Mouse (Mus musculus) frontal cortex, postnatal 25 days (tissue): Measurements from ENCODE around the gene Rhob.
A peak's percentile ranks its signal among the peaks of the same experiment; 100 is the strongest.

ENCODE experiments used
- DNase-seq, 2 experiments: peaks; one replicate each; pipeline ENCODE4 v3.0.0; 2022; ENCODE audit warnings: low spot score in 2 of 2

Gene Rhob

GRCm38 (mm10) chr12:8499871-8500596, at the start of gene Rhob:
Gene Rhob, minus strand, starts transcription at chr12:8500009.
- DNase-seq: peak; percentile 97 to 99

DNA sequence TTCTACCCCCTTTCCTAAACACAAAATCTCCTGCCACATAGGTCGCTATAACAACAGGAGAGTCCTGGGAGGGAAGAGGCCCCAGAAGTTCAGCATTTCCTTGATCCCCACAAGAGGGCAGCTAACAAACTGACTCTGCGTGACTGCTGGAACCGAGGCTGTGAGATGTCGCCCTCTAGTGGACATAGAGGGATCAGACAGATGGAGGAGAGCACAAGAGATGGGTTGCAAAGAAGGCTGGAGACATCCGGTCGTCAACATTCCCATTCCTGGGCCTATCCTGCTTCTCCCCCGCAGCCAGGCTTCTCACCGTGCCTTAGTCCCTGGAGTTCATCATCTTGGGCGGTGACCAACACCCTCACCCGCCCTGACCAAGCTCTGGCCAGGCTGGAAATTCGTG, 47.5 kb upstream of the Rhob start:
- DNase-seq: peak in 1 of 2 experiments; percentile 50

DNA sequence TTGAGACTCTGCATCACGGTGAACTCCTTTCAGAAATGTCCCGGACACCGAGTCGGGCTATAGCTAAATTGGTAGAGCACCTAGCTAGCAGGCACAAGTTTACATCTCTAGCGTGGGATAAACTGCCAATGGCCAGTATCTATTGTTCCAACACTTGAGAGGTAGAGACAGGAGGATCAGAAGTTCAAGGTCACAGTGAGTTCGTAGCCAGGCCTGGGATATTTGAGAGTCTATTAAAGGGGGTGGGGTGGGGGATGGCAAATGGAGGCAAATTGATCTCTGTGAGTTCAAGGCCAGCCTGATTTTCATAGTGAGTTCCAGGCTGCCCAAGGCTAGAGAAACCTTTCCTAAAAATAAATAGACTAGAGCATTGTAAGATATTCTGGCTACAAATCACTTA, 47.0 kb upstream of the Rhob start:
- no peak for DNase-seq

- peak in 1 of 2 experiments; percentile 21 for DNase-seq
These were observed 45.3 kb upstream of the Rhob start for GRCm38 (mm10) chr12:8545066-8545610.

- no peak for DNase-seq
These were observed 42.6 kb upstream of the Rhob start for GRCm38 (mm10) chr12:8542371-8542770.

GRCm38 (mm10) chr12:8539471-8539870, 39.7 kb upstream of the Rhob start:
- DNase-seq: no peak

DNA sequence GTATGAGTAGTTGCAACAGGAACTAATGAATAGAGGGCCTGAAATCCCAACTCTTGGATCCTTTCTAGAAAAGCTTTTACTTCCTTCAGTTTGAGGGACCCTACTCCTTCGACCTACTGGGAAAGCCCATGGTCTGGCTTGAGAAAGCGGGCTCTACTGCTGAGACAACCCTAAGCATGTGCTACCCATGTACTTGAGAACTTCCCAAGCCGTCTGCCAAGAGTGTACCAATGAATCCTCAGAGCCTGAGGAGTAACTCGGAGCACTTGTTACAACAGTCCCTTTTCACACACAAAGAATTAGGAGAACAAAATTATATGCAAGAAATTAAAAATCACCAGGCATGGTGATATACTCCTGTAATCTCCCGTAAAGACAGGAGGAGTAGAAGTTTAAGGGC, 37.5 kb upstream of the Rhob start:
- no peak for DNase-seq

DNA sequence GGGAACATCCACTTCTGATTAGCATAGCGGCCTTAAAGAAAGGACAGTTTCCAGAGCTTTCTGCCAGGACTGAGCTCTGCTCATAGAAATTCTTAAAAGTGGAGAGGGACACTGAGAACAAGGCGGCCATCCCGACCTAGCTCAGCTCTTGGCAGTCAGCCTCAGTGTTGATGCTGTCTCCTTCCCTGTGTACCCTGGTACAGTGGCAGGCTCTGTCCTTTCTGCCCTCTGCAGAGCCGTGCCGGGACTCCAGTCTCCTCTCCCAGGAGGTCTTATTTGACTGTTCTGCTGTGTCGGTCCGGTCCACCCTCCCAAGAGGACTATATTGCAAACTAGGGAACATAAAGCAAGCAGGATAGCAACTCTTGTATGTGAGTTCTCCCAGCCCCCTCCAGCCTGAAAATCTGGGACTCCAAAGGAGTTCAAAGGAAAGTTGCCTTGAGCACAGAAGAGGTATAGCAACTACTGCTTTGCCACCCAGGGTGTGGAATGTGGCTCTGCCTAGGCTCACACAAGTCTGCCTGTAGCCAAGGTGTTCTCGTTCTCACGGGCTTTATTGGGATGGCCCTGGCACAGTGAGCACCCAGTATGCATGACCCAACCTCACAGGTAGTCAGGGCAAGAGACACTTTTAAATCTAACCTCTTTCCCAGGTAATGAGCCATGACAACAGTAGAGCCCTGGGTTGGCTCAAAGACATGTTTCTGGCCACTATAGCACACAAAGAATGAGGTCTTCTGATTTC, 36.6 kb upstream of the Rhob start:
- no peak for DNase-seq

- no peak for DNase-seq
These were observed 35.8 kb upstream of the Rhob start for GRCm38 (mm10) chr12:8535596-8535995.

DNA sequence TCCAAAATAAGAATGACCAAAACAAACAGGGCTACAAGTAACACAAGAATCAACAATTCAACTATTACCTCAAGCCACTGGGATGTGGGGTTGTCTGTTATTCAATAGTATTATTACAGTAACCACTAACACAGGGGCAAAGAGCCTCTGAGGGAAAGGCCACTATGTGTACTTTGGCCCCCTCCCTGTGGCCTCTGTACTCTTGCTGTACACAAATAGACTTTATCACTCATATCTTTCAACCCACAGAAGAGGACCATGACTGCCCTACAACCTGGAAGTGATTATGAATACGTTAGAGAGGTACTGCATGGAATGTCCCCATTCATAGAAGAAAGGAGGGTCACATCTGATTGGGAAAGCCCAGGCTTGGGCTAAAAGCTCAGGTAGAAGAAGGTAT, 35.1 kb upstream of the Rhob start:
- DNase-seq: no peak

DNA sequence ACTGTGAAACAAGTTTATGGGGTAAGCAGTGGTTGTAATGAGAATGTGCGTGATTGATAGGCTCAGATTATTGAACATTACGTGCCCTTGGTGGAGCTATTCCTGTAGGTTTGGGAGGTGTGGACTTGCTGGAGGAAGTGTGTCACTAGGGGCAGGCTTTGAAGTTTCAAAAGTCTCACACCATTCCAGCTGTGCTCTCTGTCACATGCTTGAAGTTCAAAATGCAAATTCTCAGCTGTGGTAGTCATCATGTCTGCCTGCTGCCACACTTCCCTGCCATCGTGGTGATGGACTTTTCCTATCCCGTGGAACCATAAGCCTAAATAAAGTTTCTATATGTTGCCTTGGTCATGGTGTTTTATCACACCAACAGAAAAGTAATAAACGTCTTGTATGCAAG, 28.0 kb upstream of the Rhob start:
- no peak for DNase-seq

DNA sequence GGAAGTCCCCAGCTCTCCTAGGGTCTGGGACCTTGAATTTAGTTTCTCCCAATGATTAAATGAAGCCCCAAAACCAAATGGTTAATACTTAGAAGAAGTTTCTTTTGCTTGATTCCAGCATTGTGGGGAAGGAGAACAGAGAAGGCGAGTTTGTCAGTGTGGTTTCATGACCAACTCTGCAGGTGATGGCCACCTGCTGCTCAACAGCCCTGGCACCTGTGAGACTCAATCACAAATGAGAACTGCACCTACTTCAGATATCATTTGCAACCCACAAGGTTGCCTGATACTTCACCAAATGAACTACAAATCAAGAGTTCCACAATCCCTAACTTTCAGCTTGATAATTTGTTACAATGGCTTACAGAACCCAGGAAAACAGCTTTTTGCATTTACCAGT, 27.4 kb upstream of the Rhob start:
- no peak for DNase-seq

DNA sequence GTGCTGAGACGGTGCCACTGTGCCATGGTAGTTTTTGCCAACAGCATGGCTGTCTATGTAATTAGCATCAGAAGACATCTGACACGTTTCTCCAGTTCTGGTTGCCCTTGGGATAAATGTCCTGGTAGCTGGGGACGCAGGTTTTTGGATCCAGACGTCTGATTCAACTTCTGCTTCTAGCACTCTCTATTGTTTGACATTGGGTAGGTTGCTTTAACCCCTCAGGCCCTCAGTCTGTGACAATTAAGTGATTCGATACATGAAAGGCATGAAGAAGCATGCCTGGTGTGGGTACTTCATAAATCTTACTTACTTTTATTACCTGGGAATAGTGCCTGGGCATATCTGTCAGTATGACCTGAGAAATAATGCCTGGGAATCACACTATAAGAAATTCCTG, 24.3 kb upstream of the Rhob start:
- DNase-seq: no peak

DNA sequence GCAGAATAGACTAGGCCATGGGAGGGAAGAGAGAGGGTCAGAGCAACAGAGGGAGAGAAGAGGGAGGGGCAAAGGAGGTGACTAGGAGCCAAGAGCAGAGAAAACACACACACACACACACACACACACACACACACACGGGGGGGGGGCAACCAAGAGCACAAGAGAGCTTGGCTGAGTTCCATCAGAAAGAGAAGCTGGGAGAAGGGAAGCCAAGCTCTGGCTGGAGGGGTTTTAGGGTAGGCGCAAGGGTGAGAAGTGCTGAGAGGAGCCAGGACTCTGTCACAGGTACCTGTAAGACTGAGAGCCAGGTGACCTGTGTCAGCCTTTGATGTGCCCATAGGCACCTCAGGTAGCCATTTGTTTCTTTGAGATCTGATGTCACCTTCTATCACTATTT, 22.9 kb upstream of the Rhob start:
- no peak for DNase-seq

DNA sequence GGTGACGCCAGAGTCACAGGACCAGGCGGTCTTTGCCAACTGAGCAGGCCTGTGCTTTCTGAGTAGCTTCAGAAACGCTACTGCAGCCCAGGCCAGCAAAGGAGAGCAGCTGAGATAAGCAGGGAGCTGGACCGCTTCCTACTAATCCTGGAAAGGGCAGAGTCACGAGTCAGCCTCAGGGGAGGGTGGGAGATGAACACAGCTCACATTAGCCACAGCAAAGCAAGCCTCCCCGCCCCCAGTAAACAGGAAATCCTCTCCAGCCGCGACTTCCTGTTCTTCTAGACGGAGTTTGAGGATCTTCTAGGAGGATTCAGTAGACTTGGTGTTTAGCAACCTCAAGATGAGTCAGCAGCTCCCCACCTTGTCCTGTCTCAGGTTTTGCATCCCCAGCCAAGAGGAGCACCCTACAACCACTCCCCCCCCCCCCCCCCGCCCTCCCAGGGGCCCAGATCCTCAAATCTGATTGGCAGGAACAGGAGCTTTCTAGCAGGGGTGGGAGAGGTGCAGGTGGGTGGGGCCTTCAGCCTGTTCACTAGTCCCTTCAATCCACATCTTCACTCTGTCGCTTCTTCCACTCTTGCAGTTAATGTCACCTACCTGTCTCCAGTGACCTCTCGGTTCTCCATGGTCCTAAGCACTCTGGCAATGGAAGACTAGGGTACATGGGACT, 21.7 kb upstream of the Rhob start:
- DNase-seq: no peak

- DNase-seq: no peak
These were observed 19.8 kb upstream of the Rhob start for GRCm38 (mm10) chr12:8519431-8520160.

DNA sequence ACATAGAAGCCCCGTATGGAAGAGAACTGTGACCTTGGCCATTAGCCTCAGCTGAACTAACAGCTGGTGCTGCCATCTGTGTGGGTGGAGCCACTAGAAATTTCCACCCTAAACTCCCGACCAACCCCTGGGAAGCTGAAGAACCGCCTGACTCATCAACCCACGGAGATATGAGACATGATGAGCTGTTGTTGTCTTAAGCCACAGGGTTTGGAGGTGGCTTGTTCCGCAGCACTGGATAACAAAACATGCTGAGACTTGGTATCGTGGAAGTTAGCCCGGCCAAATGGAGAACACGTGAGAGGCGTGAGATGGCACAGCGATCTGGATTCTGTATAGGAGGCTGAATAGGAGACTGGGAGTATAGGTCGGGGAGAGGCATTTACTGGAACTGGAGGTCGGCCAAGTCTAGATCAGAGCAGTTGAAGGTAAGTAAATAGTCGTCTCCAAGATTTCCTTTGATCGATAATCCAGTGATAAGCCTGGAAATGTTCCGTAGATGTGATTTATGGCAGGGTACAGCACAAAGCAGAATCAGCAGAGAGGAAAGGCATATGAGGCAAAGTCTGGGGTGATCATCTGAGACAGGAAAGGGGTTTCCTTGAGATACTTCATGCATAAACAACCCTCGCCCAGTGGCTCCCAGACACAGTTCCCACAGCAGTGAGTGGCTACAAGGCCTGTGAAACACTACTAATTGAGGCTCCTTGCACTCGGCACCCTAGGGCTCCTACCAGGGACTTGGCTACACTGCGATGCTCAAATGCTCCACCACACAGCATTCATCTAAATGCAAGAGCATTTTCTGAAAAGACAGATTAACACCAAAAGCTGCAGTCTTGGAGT, 11.5 kb upstream of the Rhob start:
- no peak for DNase-seq

GRCm38 (mm10) chr12:8510317-8510988, 10.6 kb upstream of the Rhob start:
- no peak for DNase-seq

DNA sequence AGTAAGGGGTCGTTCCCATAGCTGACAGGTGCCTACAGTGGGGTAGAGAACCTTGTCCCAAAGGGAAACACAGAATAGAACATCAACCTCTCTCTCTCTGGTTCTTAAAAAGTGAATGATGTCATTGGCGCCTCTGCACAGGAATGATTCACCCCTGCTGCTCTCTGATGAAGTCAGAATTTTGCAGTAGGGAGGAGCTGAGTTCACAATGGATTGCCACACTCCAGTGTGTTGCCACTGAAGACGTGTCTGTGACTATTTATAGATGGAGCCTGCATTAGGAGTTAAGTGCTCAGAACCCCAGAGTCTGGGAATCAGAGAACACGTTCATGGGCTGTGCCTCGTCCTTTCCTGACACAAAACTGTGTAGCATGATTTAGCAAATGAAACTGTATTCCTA, 9.9 kb upstream of the Rhob start:
- DNase-seq: no peak

DNA sequence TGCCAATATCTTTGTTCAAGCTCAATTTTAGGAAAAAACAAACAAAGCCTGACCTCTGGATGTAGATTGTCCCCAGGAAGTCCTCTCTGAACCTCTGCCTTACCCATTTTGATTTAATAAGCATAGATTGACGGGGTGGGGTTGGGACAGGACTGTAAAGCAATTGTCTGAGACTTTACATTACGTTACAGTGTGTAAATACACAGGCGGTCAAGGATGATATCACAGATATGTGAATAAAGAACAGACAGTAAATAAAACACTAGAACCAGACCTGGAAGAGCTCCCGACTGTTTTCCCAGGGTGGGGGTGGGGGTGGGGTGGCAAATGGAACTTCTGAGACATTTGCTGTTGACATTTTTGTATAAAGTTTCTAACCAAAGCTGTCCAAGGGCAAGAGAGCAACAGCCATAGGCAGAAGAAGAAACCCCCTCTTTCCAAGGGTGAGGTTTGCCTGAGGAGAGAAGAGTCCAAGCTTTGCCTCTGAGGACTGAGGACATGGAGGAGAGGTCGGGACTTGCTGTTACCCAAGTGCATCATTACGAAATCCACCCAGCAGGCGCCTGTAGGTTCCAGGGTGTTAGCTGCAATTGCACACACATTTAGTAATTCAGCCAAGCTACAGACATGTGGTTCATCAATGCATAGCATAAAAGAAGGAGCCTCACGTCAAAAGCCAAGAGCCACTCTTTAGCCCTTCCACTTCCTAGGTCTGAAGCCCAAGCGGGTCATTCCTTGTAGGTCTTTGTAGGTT, 7.3 kb upstream of the Rhob start:
- DNase-seq: no peak
